Mouse (Mus musculus): ENCODE data around the gene Atp5f1. TPM values are rescaled to one million over a fixed set of nuclear protein-coding genes. Genes with fewer than 3 reads are reported as not detected.

Gene Atp5f1
- 121 and 147 TPM in 2 replicates for polyA plus RNA-seq (2012; rRNA removed; ENCODE audit: low replicate concordance)

GRCm38 (mm10) chr3:105959999-105960398 lies at the start of gene Atp5f1:
Atp5f1 (minus strand) TSS chr3:105960099.

GRCm38 (mm10) chr3:105973411-105973810 lies 13.5 kb upstream of the Atp5f1 start, which contains the start of gene Ovgp1:
Ovgp1 (plus strand) TSS chr3:105973711.

GRCm38 (mm10) chr3:105958974-105959580 lies 822 bp downstream of the Atp5f1 start, which contains the start of gene Wdr77:
Wdr77 (plus strand) TSS chr3:105959369.

GRCm38 (mm10) chr3:105932240-105933071 lies 27.4 kb downstream of the Atp5f1 start, which contains the start of gene I830077J02Rik:
I830077J02Rik (minus strand) TSS chr3:105932664.

Other genes with a start within 250 kb of the Atp5f1 start
- gene Rap1a, start 158.8 kb downstream of the Atp5f1 start, polyA plus RNA-seq (2012; rRNA removed; ENCODE audit: low replicate concordance): 9.7 and 19.3 TPM in 2 replicates
- gene Adora3, start 89.2 kb downstream of the Atp5f1 start, polyA plus RNA-seq (2012; rRNA removed; ENCODE audit: low replicate concordance): 0.32 and 2.4 TPM in 2 replicates
- gene Tmigd3, start 89.2 kb downstream of the Atp5f1 start, polyA plus RNA-seq (2012; rRNA removed; ENCODE audit: low replicate concordance): 0.60 and 1.8 TPM in 2 replicates
- 0.92 and 1.9 TPM in 2 replicates for gene I830077J02Rik, start 27.4 kb downstream of the Atp5f1 start, polyA plus RNA-seq (2012; rRNA removed; ENCODE audit: low replicate concordance)
- 52.5 and 96.6 TPM in 2 replicates for gene Wdr77, start 730 bp downstream of the Atp5f1 start, polyA plus RNA-seq (2012; rRNA removed; ENCODE audit: low replicate concordance)
- gene Ovgp1, start 13.6 kb upstream of the Atp5f1 start, polyA plus RNA-seq (2012; rRNA removed; ENCODE audit: low replicate concordance): 1.3 and 2.7 TPM in 2 replicates
- not detected in 2 replicates for gene Pifo, start 54.5 kb upstream of the Atp5f1 start, polyA plus RNA-seq (2012; rRNA removed; ENCODE audit: low replicate concordance)
- gene Chil5, start 72.7 kb upstream of the Atp5f1 start, polyA plus RNA-seq (2012; rRNA removed; ENCODE audit: low replicate concordance): 0.40 TPM in 1 of 2 replicates, not detected in the other
- gene Chia1, start 153.1 kb upstream of the Atp5f1 start, polyA plus RNA-seq (2012; rRNA removed; ENCODE audit: low replicate concordance): 0.06 TPM in 2 replicates
- gene Chil3, start 207.5 kb upstream of the Atp5f1 start, polyA plus RNA-seq (2012; rRNA removed; ENCODE audit: low replicate concordance): 0.36 and 0.52 TPM in 2 replicates

Data from subcutaneous adipose tissue, adult 2 months (tissue).